Mouse (Mus musculus) megakaryocyte, adult 5-6 weeks (primary cell): ENCODE measurements around the gene Zfand2a. TPM values are rescaled to one million over a fixed set of nuclear protein-coding genes. Genes with fewer than 3 reads are reported as not detected.

Source experiments
- ATAC-seq: 2 replicates; pipeline ENCODE4 v1.8.0; 2016; ENCODE audit warnings: mild to moderate bottlenecking, inconsistent platforms; ENCODE audit not compliant: poor library complexity, severe bottlenecking
- total RNA-seq, 2 experiments: library from RNA; stranded (forward) in 1 of 2; stranded (reverse) in 1 of 2; fragments of 153-499, 151-499 nt in 1 of 2; fragments of 221-1000, 200-1000 nt in 1 of 2; gene quantifications; 2 replicates each; pipeline versions ENCODE4 v1.2.3 to v1.2.4; 2015 to 2017

The Zfand2a gene
- total RNA-seq, 2 experiments from 2014 or later: 14.9 to 21.9 TPM

GRCm38 (mm10) chr5:139432747-139433508 lies 51.4 kb downstream of the Zfand2a start:
- ATAC-seq: no peak

DNA sequence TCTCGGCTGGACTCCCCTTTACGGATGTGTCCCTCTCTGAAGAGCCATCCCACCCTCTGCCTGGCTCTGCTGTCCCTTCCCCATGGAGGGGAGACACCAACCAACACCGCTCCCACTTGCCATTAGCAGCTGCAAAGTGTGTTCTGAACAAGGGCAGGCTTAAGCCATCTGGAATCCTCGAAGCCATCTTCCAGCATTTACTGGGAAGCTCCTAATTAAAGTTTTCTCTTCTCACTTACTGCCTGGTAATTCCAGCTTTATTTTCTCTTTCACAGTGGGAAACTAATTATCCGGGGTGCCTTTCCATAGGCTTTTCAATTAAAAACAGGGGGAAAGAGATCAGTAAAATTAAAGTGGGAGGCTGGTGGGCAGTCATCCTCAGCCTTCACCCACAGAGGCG lies 52.0 kb downstream of the Zfand2a start:
- ATAC-seq: no peak

GRCm38 (mm10) chr5:139429818-139430341 lies 54.5 kb downstream of the Zfand2a start:
- ATAC-seq: no peak

DNA sequence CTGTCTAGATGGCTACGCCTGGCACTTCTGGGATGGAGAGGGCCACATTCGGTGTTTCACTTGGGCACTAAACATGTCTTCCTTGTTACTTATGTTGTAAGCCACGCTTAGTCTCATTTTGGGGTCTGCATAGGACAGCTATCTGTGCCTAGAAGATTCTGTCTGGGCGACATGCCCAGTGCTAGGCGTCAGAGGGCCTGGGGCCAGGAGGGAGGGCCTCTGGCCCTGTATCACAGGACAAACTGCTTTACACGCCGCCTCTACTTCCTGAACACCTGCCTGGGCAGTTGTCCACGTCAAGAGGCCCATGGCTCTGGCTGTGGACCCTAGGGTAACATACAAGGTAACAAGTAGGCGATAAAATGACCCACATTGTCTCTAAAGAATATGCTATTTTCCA lies 56.4 kb downstream of the Zfand2a start:
- ATAC-seq: no peak

GRCm38 (mm10) chr5:139427001-139427400 lies 57.3 kb downstream of the Zfand2a start:
- no peak for ATAC-seq

DNA sequence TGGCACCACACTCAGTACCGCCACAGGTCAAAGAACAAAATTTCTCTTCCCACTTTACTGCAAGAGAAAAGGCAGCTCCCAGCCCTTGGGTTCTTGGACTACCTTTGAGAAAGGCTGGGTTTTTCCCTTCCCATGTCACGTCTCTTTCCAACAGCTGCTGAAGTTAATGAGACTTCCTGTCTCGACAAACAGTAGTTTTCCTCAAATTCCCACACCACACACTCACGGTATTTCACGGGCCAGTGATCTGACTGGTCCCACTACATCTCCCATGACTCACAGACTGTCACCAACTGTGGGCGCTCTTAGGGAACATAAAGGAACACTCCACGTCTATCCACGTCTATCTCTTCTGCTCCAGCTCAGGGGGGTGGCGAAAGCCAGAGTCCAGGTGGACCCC lies 59.2 kb downstream of the Zfand2a start:
- ATAC-seq: no peak

GRCm38 (mm10) chr5:139423026-139423865 lies 61.1 kb downstream of the Zfand2a start, which contains the start of gene Gper1:
Gene Gper1 (plus strand): TSS chr5:139423151.
- ATAC-seq: no peak

Other genes with a start within 250 kb of the Zfand2a start
- gene Get4, start 232.2 kb downstream of the Zfand2a start, total RNA-seq (2015): 21.6 and 23.0 TPM in 2 replicates
- gene Get4, start 232.2 kb downstream of the Zfand2a start, total RNA-seq (2017): 18.5 and 23.1 TPM in 2 replicates
- gene Adap1, start 158.9 kb downstream of the Zfand2a start, total RNA-seq (2015): 42.5 and 43.9 TPM in 2 replicates
- gene Adap1, start 158.9 kb downstream of the Zfand2a start, total RNA-seq (2017): 56.9 and 61.1 TPM in 2 replicates
- 35.6 and 42.6 TPM in 2 replicates for gene Cox19, start 133.1 kb downstream of the Zfand2a start, total RNA-seq (2015)
- 20.0 and 24.6 TPM in 2 replicates for gene Cox19, start 133.1 kb downstream of the Zfand2a start, total RNA-seq (2017)
- gene Cyp2w1, start 131.9 kb downstream of the Zfand2a start, total RNA-seq (2015): not detected in 2 replicates
- gene Cyp2w1, start 131.9 kb downstream of the Zfand2a start, total RNA-seq (2017): not detected in 2 replicates
- gene Gpr146, start 106.9 kb downstream of the Zfand2a start, total RNA-seq (2015): 9.8 and 13.1 TPM in 2 replicates
- gene Gpr146, start 106.9 kb downstream of the Zfand2a start, total RNA-seq (2017): 9.6 and 14.8 TPM in 2 replicates
- 18.3 and 19.9 TPM in 2 replicates for gene C130050O18Rik, start 79.3 kb downstream of the Zfand2a start, total RNA-seq (2015)
- 16.6 and 19.7 TPM in 2 replicates for gene C130050O18Rik, start 79.3 kb downstream of the Zfand2a start, total RNA-seq (2017)
- gene Gper1, start 61.4 kb downstream of the Zfand2a start, total RNA-seq (2015): 0.07 TPM in 1 of 2 replicates, not detected in the other
- gene Gper1, start 61.4 kb downstream of the Zfand2a start, total RNA-seq (2017): 0.22 TPM in 1 of 2 replicates, not detected in the other
- gene 3110082I17Rik, start 24.0 kb downstream of the Zfand2a start, total RNA-seq (2015): 12.4 and 15.8 TPM in 2 replicates
- 10.8 and 11.4 TPM in 2 replicates for gene 3110082I17Rik, start 24.0 kb downstream of the Zfand2a start, total RNA-seq (2017)
- gene Uncx, start 58.9 kb upstream of the Zfand2a start, total RNA-seq (2015): not detected in 2 replicates
- gene Uncx, start 58.9 kb upstream of the Zfand2a start, total RNA-seq (2017): not detected in 2 replicates